Comparison of ENCODE assay signal across 7 mouse cellular contexts in the genomic region with DNA sequence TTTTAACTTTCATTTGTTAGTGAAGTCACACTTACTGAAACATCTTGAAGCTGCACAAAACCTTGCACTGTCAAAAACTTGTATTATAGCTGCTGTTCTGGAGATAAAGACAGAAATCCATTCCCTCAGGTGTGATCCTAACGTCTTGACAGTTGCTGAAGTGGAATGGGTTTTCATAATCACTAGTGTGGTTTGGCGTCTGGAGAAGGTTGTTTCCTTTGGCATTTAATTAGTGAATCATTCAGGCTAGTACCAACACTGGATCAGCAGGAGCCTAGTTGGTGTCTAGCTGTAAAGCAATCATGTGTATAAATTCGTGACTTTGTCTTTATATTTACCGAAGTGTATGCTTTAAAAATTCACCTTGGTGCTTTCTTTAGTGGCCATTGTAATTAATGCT. TPM values are rescaled to one million over a fixed set of nuclear protein-coding genes. Genes with fewer than 3 reads are reported as not detected.
A peak's percentile ranks its signal among the peaks of the same experiment; 100 is the strongest.
DNase-seq lines count a peak whose midpoint lies in the region; ATAC-seq and TF ChIP-seq lines count a peak whose summit lies in the region.

No protein-coding gene starts in this region.

- H3K9me3 ChIP-seq in kidney, postnatal 0 days (replicated peaks; ENCODE audit: low read length), result no peaks in the 10 kb centered on the region
- H3K9me3 ChIP-seq in forebrain, embryonic 13.5 days (replicated peaks), result no peaks in the 10 kb centered on the region
- no peaks in the 10 kb centered on the region for H3K9me3 ChIP-seq in midbrain, embryonic 16.5 days (replicated peaks; ENCODE audit: control insufficient read depth, low read length, poor library complexity, severe bottlenecking)

- no peaks in the 10 kb centered on the region for H3K4me1 ChIP-seq in kidney, postnatal 0 days (replicated peaks; ENCODE audit: insufficient read depth, low read length)
- peaks cover 13% of the 10 kb centered on the region for H3K4me1 ChIP-seq in forebrain, embryonic 13.5 days
- H3K4me1 ChIP-seq in midbrain, embryonic 16.5 days (ENCODE audit: control insufficient read depth, insufficient read depth, low read length), result peaks cover 8% of the 10 kb centered on the region

- no peaks in the 10 kb centered on the region for H3K27me3 ChIP-seq in kidney, postnatal 0 days (ENCODE audit: insufficient read depth, low read length)
- no peaks in the 10 kb centered on the region for H3K27me3 ChIP-seq in forebrain, embryonic 13.5 days
- no peaks in the 10 kb centered on the region for H3K27me3 ChIP-seq in midbrain, embryonic 16.5 days (ENCODE audit: control insufficient read depth, insufficient read depth, low read depth, low read length)

- peaks cover 4% of the 10 kb centered on the region; the same call in 1 of the 2 replicates for H3K36me3 ChIP-seq in kidney, postnatal 0 days (ENCODE audit: insufficient read depth, low read length)
- no peaks in the 10 kb centered on the region for H3K36me3 ChIP-seq in forebrain, embryonic 13.5 days (ENCODE audit: poor library complexity, severe bottlenecking)
- peaks cover 3% of the 10 kb centered on the region; the same call in 1 of the 2 replicates for H3K36me3 ChIP-seq in midbrain, embryonic 16.5 days (ENCODE audit: control insufficient read depth, insufficient read depth, low read length)

- H3K27ac ChIP-seq in kidney, postnatal 0 days, result peak overlapping the region; percentile 98
- no peak overlapping the region for H3K27ac ChIP-seq in forebrain, embryonic 13.5 days
- no peak overlapping the region for H3K27ac ChIP-seq in midbrain, embryonic 16.5 days (ENCODE audit: low read length)

- peak overlapping the region; percentile 81 for H3K4me2 ChIP-seq in kidney, postnatal 0 days (ENCODE audit: low read length)
- peak overlapping the region; percentile 78; the same call in 1 of the 2 replicates for H3K4me2 ChIP-seq in forebrain, embryonic 13.5 days
- peak overlapping the region; percentile 74 for H3K4me2 ChIP-seq in midbrain, embryonic 16.5 days (ENCODE audit: low read length)

- peak overlapping the region; percentile 19; the same call in 1 of the 2 replicates for H3K9ac ChIP-seq in kidney, postnatal 0 days (ENCODE audit: low read depth, low read length)
- no peak overlapping the region for H3K9ac ChIP-seq in forebrain, embryonic 13.5 days
- no peak overlapping the region for H3K9ac ChIP-seq in midbrain, embryonic 16.5 days (ENCODE audit: low read depth, low read length)

- no peak for TF ChIP-seq CTCF in kidney, postnatal 0 days (IDR thresholded peaks at IDR 0.05; ENCODE audit: low read depth)

- WGBS in kidney, postnatal 0 days, result 30% methylated on average over 4 of the region's 4 CpGs
- WGBS in forebrain, embryonic 13.5 days, result 32% methylated on average over 4 of the region's 4 CpGs
- WGBS in midbrain, embryonic 16.5 days, result 42% methylated on average over 4 of the region's 4 CpGs

- no peak for ATAC-seq in kidney, postnatal 0 days (replicated peaks; ENCODE audit: low FRiP score, low read depth)
- no peak for ATAC-seq in forebrain, embryonic 13.5 days
- ATAC-seq in midbrain, embryonic 16.5 days, result no peak

- DNase-seq in kidney, postnatal 0 days (ENCODE audit: low spot score), result peak; percentile 37
- DNase-seq in kidney, adult 9 months, result no peak
- DNase-seq in Muller cell, postnatal 12 days (ENCODE audit: inconsistent ontology term), result peak; percentile 74
- no peak for DNase-seq in left cerebral cortex, adult 11 months (ENCODE audit: low spot score)
- DNase-seq in gastrocnemius, postnatal 10 days, result no peak

- H3K4me3 ChIP-seq in kidney, postnatal 0 days (replicated peaks; ENCODE audit: low read depth, low read length), result no peak overlapping the region
- no peak overlapping the region for H3K4me3 ChIP-seq in forebrain, embryonic 13.5 days
- no peak overlapping the region; the same call in 1 of the 2 replicates for H3K4me3 ChIP-seq in midbrain, embryonic 16.5 days (ENCODE audit: low read depth, low read length)

RNA-seq across cellular contexts. Expression of a gene that starts 1.4 kb away (rescaled TPM):
- polyA plus RNA-seq in kidney, postnatal 0 days (2015; fragmentation: Nextera tagmentation; extraction: Ambion mirVana), result 82.7 and 90.2 TPM in 2 replicates
- 53.5 and 54.6 TPM in 2 replicates for polyA plus RNA-seq in forebrain, embryonic 13.5 days (2015; fragmentation: Nextera tagmentation; extraction: Ambion mirVana)
- 47.3 and 54.7 TPM in 2 replicates for polyA plus RNA-seq in midbrain, embryonic 16.5 days (2015; fragmentation: Nextera tagmentation; extraction: Ambion mirVana)
- total RNA-seq in gastrocnemius, postnatal 10 days (2021), result 10 to 100 TPM; 45.3 to 45.8 TPM

RNA-seq across cellular contexts. Expression of a gene that starts 1.5 kb away (rescaled TPM):
- 11.7 and 12.5 TPM in 2 replicates for polyA plus RNA-seq in kidney, postnatal 0 days (2015; fragmentation: Nextera tagmentation; extraction: Ambion mirVana)
- 2.1 and 2.5 TPM in 2 replicates for polyA plus RNA-seq in forebrain, embryonic 13.5 days (2015; fragmentation: Nextera tagmentation; extraction: Ambion mirVana)
- polyA plus RNA-seq in midbrain, embryonic 16.5 days (2015; fragmentation: Nextera tagmentation; extraction: Ambion mirVana), result 1.9 and 2.5 TPM in 2 replicates
- total RNA-seq in gastrocnemius, postnatal 10 days (2021), result 1 to 10 TPM; 2.6 to 3.7 TPM

Comparison
In these comparisons a context has a peak if more than half of its experiments do, and no peak if none do; other contexts are left out.
1. DNase-seq: peak in kidney, postnatal 0 days (single experiment) and Muller cell, postnatal 12 days (single experiment); none in kidney, adult 9 months (single experiment), left cerebral cortex, adult 11 months (single experiment) and gastrocnemius, postnatal 10 days (single experiment).
2. Peak in every context shown above with its lines, with median percentiles within 50 percentile points of each other: H3K4me2 ChIP-seq.